Mouse (Mus musculus) spleen, adult 2 months (tissue): ENCODE data around the gene Rnf111.

Source experiments
- CTCF ChIP-seq: fragments of 200-500 bp; IDR thresholded peaks from 2 replicates; pipeline ENCODE4 v1.5.1; 2011; ENCODE audit warnings: mild to moderate bottlenecking, inconsistent platforms; ENCODE audit not compliant: insufficient read depth, insufficient read length, insufficient replicate concordance; ENCODE audit errors: extremely low read depth
- POLR2A ChIP-seq: fragments of 200-500 bp; IDR thresholded peaks from 2 replicates; pipeline ENCODE4 v1.6.1; 2011; ENCODE audit warnings: low read depth, low read length, inconsistent platforms

DNA sequence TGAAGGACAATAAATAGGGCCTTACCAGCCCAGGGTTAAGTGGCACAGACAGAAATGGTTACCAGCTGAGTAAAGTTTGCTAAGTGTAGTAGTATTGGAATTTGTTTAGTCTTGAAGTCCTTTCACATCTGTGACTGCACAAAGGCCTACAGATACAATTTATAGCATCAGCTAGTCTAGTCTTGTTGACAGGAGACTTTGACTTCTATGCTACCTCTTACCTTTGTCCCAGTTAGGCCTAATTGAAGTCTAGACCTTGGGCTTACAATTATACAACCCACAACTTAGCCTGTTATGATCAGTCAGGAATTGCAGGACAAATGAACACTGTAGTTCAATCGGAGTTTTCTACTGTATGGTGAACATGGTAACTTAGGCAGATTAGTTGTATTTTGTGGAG lies 48.0 kb upstream of the Rnf111 start:
- TF ChIP-seq POLR2A: no peak
- TF ChIP-seq CTCF: no peak
